Mouse (Mus musculus): ENCODE measurements around the gene Sult2b1. TPM values are rescaled to one million over a fixed set of nuclear protein-coding genes. Genes with fewer than 3 reads are reported as not detected.

Gene Sult2b1
- polyA plus RNA-seq, 1 experiment = 19.3 TPM

- peaks cover 8% of the 10 kb centered on the region for H3K4me1 ChIP-seq (ENCODE audit: control insufficient read depth, insufficient read depth, low read length)
- DNase-seq = no peak
- no peak overlapping the region for H3K4me3 ChIP-seq (replicated peaks; ENCODE audit: extremely low read depth, low read depth, low read length)
- TF ChIP-seq CTCF (IDR thresholded peaks at IDR 0.05; ENCODE audit: insufficient read depth, low read length) (no peak), POLR2A (IDR thresholded peaks at IDR 0.05; ENCODE audit: borderline replicate concordance, extremely low read depth, low read depth, low read length) (no peak)
- 82% methylated on average over 4 of the region's 4 CpGs for WGBS
Observed at GRCm38 (mm10) chr7:45723301-45723700, 61.2 kb downstream of the Sult2b1 start.

DNA sequence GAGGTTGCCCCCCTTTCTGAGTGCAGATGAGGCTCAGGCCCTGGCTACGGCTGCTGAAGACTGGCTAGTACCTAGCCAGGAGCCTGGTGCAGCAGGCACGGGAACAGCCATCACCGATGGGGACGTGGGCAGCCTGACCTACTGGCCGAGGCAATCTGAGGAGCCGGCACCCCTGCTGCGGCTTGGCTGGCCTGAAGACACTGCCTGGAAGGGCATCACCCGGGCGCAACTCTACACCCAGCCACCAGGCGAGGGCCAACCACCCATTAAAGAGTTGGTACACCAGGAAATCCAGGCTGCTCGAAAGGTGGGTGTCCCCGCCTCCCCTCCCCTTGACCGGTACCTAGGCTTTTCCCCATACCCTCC is 62.1 kb downstream of the Sult2b1 start:
- TF ChIP-seq CTCF (IDR thresholded peaks at IDR 0.05; ENCODE audit: insufficient read depth, low read length) (no peak), POLR2A (IDR thresholded peaks at IDR 0.05; ENCODE audit: borderline replicate concordance, extremely low read depth, low read depth, low read length) (no peak)
- Histone ChIP-seq H3K4me1 (ENCODE audit: control insufficient read depth, insufficient read depth, low read length) (peaks cover 8% of the 10 kb centered on the region), H3K4me3 (replicated peaks; ENCODE audit: extremely low read depth, low read depth, low read length) (no peak overlapping the region)
- no peak for DNase-seq
- 71% methylated on average over 13 of the region's 13 CpGs for WGBS

DNA sequence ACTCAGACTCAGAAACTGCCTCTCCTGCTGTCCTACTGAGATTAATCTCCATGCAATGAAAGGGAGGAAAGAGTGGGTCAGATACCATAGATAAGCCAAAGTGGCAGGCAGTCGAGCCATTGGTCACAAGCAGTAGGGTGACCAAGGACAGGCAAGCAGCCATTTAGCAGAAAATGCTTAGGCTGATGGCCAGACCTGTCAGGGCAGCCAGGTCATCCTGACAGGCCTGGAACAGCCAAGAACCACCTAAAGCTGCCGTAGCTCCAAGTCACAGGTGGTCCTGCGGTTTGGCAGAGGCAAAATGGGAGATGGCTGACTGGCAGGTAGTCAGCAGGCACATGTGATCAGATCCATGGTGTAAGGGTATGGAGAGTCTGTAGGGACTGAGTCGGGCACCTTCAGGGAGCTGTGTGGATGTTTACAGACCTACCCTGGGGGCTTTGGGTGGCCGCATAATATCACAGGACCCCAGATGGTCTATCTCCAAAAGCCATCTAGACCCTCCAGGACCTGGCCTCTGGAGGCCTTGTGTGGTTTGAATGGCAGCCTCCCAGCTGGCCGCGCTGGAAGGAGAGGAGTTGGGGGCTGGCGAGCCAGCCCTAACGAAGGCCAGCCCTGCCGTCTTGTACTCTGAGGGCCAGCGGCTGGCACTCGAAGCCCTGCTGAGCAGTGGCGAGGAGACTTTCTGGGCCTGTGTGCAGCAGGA is 62.7 kb downstream of the Sult2b1 start:
- no peak for DNase-seq
- WGBS = 69% methylated on average over 13 of the region's 13 CpGs
- Histone ChIP-seq H3K4me3 (replicated peaks; ENCODE audit: extremely low read depth, low read depth, low read length) (no peak overlapping the region), H3K4me1 (ENCODE audit: control insufficient read depth, insufficient read depth, low read length) (peaks cover 8% of the 10 kb centered on the region)
- TF ChIP-seq CTCF (IDR thresholded peaks at IDR 0.05; ENCODE audit: insufficient read depth, low read length) = no peak
- no peak for TF ChIP-seq POLR2A (IDR thresholded peaks at IDR 0.05; ENCODE audit: borderline replicate concordance, extremely low read depth, low read depth, low read length)

GRCm38 (mm10) chr7:45721234-45721571 is 63.3 kb downstream of the Sult2b1 start:
- TF ChIP-seq CTCF (IDR thresholded peaks at IDR 0.05; ENCODE audit: insufficient read depth, low read length) (no peak), POLR2A (IDR thresholded peaks at IDR 0.05; ENCODE audit: borderline replicate concordance, extremely low read depth, low read depth, low read length) (no peak)
- H3K4me3 ChIP-seq (replicated peaks; ENCODE audit: extremely low read depth, low read depth, low read length) = no peak overlapping the region
- H3K4me1 ChIP-seq (ENCODE audit: control insufficient read depth, insufficient read depth, low read length) = peaks cover 8% of the 10 kb centered on the region
- no peak for DNase-seq
- WGBS = 63% methylated on average over 7 of the region's 7 CpGs

GRCm38 (mm10) chr7:45720413-45721233 is 63.8 kb downstream of the Sult2b1 start, which contains the start of gene Fam83e:
Gene Fam83e (plus strand): TSS chr7:45721212.
- TF ChIP-seq POLR2A (IDR thresholded peaks at IDR 0.05; ENCODE audit: borderline replicate concordance, extremely low read depth, low read depth, low read length) (no peak), CTCF (IDR thresholded peaks at IDR 0.05; ENCODE audit: insufficient read depth, low read length) (no peak)
- Histone ChIP-seq H3K4me3 (replicated peaks; ENCODE audit: extremely low read depth, low read depth, low read length) (no peak within 1 kb of the TSS), H3K4me1 (ENCODE audit: control insufficient read depth, insufficient read depth, low read length) (peaks cover 13% of the 10 kb centered on the region)
- WGBS = 69% methylated on average over 14 of the region's 14 CpGs
- no peak for DNase-seq

DNA sequence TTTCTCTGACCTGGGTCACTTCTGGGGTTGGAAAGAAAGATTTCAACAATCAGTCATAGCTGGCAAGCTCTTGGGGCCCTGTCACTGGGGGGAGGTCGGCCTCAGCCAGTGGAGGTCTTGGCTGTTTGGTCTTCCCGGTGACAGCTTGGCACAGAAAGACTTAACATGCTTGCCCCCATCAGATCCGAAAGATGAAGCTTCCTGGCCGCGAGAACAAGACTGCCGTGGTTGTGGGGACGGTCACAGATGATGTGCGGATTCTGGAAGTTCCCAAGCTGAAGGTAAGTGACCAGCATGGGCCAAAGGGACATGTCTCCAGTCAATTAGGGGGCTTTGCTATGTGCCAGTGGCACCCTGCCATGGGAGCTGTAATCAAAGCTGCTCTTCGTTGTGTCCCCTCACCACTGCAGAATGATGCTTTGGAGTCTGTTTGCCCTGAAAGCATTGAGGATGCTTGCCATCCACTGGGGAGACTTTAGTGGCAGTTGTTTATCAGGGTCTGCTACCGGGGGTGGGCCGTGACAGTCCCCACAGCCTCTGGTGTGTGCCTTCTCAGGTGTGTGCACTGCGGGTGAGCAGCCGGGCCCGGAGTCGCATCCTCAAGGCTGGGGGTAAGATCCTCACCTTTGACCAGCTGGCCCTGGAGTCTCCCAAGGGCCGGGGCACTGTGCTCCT is 64.6 kb downstream of the Sult2b1 start:
- peaks cover 16% of the 10 kb centered on the region for H3K4me1 ChIP-seq (ENCODE audit: control insufficient read depth, insufficient read depth, low read length)
- H3K4me3 ChIP-seq (replicated peaks; ENCODE audit: extremely low read depth, low read depth, low read length) = no peak overlapping the region
- TF ChIP-seq CTCF (IDR thresholded peaks at IDR 0.05; ENCODE audit: insufficient read depth, low read length) = no peak
- TF ChIP-seq POLR2A (IDR thresholded peaks at IDR 0.05; ENCODE audit: borderline replicate concordance, extremely low read depth, low read depth, low read length) = no peak
- WGBS = 85% methylated on average over 16 of the region's 16 CpGs
- no peak for DNase-seq

DNA sequence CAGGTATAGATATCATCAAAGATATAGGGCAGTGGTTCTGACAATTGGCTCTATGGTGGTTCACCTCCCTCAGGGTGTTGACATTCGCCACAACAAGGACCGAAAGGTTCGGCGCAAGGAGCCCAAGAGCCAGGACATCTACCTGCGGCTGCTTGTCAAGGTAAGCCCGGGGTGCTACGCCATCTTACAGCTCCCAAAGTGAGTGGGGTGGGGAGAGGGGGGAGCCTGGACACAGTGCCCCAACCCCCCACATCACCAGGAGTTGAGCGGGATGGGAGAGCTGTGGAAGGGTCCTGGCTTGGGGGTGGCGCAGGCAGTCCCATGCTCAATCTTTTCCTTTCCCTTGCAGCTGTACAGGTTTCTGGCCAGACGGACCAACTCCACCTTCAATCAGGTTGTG is 65.3 kb downstream of the Sult2b1 start:
- Histone ChIP-seq H3K4me3 (replicated peaks; ENCODE audit: extremely low read depth, low read depth, low read length) (no peak overlapping the region), H3K4me1 (ENCODE audit: control insufficient read depth, insufficient read depth, low read length) (peaks cover 21% of the 10 kb centered on the region)
- 75% methylated on average over 10 of the region's 10 CpGs for WGBS
- no peak for DNase-seq
- TF ChIP-seq CTCF (IDR thresholded peaks at IDR 0.05; ENCODE audit: insufficient read depth, low read length) = no peak
- TF ChIP-seq POLR2A (IDR thresholded peaks at IDR 0.05; ENCODE audit: borderline replicate concordance, extremely low read depth, low read depth, low read length) = no peak

- H3K4me1 ChIP-seq (ENCODE audit: control insufficient read depth, insufficient read depth, low read length) = peaks cover 24% of the 10 kb centered on the region
- H3K4me3 ChIP-seq (replicated peaks; ENCODE audit: extremely low read depth, low read depth, low read length) = peak overlapping the region; percentile 94
- DNase-seq = no peak
- under 1% methylated on average over 20 of the region's 20 CpGs for WGBS
- no peak for TF ChIP-seq CTCF (IDR thresholded peaks at IDR 0.05; ENCODE audit: insufficient read depth, low read length)
- no peak; the same call in 1 of the 2 replicates for TF ChIP-seq POLR2A (IDR thresholded peaks at IDR 0.05; ENCODE audit: borderline replicate concordance, extremely low read depth, low read depth, low read length)
Observed at GRCm38 (mm10) chr7:45718331-45718730, 66.1 kb downstream of the Sult2b1 start.

DNA sequence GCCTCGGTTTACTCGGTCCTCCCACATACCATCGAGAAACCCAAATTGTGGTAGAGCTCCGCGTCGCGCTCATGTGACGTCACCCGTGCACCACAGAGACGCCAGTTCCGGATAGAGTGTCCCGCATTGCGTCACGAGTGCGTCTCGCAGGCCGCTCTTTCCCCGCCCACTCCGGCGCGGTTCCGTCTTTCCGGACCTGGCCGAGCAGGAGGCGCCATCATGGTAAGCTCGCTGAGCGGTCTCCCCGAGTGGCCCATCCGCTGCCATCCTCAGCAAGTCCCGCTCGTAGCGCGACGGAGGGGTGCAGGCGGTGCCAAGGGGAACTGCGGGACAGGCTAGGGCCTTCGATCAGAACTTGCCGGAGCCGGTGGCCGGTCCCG is 66.6 kb downstream of the Sult2b1 start, which contains the start of gene Sphk2:
Gene Sphk2 (minus strand): TSS at position 85 of the 380 bp plus-strand sequence.
- H3K4me1 ChIP-seq (ENCODE audit: control insufficient read depth, insufficient read depth, low read length) = peaks cover 26% of the 10 kb centered on the region
- DNase-seq = peak; percentile 98
- under 1% methylated on average over 41 of the region's 41 CpGs for WGBS
- TF ChIP-seq CTCF (IDR thresholded peaks at IDR 0.05; ENCODE audit: insufficient read depth, low read length) (no peak), POLR2A (IDR thresholded peaks at IDR 0.05; ENCODE audit: borderline replicate concordance, extremely low read depth, low read depth, low read length) (peak; percentile 98)
- H3K4me3 ChIP-seq (replicated peaks; ENCODE audit: extremely low read depth, low read depth, low read length) = peak within 1 kb of the TSS; percentile 94
